Mouse (Mus musculus) heart, postnatal 0 days (tissue): ENCODE data around the gene Saysd1.

ENCODE experiments used
- CTCF ChIP-seq: IDR thresholded peaks from 2 replicates; pipeline ENCODE4 v1.5.1; 2016; ENCODE audit warnings: antibody characterized with exemption, control low read depth, low read depth
- EP300 ChIP-seq: IDR thresholded peaks from 2 replicates; pipeline ENCODE4 v1.6.1; 2016; ENCODE audit warnings: antibody characterized with exemption, low read depth

- TF ChIP-seq CTCF (no peak), EP300 (no peak)
Measured at GRCm38 (mm10) chr14:20158727-20159681, 20.7 kb upstream of the Saysd1 start.
